Mouse (Mus musculus): ENCODE results near the gene Ppp1r12b. TPM values are rescaled to one million over a fixed set of nuclear protein-coding genes. Genes with fewer than 3 reads are reported as not detected.

The Ppp1r12b gene
- 100 to 1,000 TPM; 171 to 181 (median 179) TPM for total RNA-seq (2022)

DNA sequence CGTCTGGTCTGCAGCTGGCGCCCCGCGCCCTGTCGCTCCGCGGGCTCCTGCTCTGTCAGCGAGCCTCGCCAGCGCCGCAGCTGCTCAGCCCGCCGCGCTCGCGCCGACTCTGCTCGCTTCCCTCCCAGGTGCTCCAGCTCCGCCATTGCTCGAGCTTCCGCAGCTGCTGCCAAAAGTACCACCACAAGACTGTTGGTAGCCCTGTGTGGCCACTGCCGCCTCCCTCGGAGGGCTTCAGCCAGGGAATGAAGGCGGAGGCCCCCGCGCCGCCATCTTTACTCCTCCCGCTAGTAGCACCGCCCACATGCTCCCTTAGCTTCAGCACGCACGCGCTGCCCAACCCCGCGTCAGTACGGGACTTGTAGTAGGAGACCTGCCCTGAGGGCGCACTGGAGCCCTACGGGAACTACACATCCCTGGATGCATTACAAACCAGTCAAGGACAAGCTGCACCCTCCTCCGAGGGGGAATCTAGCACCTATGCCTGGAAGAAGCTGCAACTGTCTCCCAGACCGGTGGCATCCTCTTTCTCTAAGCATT lies at the start of gene Ppp1r12b:
Ppp1r12b (minus strand) TSS at position 306 of the 540 bp plus-strand sequence.
- DNase-seq (ENCODE audit: low spot score), result peak; percentile 96

DNA sequence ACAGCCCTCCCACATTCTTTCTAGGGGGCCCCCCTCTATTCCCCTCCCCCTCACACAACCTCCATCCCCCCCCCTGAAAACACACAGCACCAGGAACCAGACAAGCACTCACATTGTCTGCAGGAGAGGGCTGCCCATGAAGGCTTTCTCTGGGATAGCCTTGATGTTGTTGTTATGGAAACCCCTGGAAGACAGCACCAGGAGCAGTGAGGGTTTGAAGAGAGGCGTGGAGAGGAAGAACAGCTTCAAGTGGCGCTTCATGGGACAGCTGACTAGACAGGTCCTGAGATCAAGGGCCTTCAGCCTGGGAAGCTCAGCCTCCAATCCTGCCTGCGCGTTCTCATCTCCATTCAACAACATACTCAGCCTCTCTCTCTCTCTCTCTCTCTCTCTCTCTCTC lies 47.6 kb upstream of the Ppp1r12b start:
- no peak for DNase-seq (ENCODE audit: low spot score)

DNA sequence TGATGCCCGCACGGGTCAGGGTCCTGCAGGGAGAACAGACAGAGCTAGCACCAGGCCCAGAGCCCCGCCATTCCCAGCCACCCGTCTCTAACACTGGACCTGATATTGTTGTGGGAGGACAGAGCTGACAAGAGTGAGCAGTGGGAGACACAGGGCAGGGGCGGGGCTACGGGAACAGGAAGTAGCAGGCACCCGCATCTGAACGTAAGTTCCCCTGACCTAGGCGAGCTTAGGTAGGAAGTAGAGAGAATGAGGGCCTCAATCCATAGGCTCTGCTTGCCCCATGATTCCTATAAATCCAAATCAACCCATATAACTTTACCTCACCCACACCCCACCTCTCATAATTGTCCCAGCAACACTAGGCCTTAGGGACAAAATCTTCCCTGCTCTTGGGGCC lies 44.8 kb upstream of the Ppp1r12b start:
- DNase-seq (ENCODE audit: low spot score), result no peak

DNA sequence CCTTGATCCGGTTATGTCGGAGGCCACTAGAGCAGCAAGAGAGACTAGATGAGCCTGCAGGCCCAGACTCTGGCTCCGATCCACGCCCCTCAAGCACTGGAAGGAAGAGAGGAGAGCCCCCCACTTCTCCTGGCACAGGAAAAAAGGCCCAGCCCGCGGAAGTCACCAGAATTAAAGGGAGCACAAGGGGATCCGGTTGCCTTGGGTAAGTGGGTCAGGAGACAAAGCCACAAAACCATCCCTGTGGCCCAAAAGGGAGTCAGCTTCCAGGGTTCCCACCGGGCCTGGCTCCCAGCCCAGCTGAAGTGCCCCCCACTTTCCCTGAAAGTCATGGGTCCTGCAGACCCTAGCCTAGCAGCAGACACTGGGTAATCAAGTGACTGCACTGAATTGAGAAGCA lies 42.5 kb upstream of the Ppp1r12b start:
- DNase-seq (ENCODE audit: low spot score), result no peak

DNA sequence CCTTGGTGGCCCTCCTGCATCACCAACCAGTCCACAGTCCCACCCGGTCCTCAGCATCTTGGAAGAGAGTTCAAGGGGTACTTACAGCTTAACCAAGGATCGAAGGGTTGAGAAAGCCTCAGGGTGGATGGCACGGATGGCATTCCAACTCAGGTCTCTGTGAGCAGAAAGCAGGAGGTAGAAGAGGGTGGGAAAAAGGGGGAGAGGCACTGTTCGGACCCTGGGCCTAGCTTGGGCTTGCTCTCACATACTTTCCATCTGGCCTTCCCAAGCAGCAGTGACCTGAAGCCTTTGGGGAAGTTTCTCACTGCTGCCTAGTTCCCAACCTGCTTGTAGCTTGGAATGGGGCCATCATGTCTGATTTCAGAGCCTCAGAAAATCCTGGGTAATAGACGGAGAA lies 41.8 kb upstream of the Ppp1r12b start:
- no peak for DNase-seq (ENCODE audit: low spot score)

DNA sequence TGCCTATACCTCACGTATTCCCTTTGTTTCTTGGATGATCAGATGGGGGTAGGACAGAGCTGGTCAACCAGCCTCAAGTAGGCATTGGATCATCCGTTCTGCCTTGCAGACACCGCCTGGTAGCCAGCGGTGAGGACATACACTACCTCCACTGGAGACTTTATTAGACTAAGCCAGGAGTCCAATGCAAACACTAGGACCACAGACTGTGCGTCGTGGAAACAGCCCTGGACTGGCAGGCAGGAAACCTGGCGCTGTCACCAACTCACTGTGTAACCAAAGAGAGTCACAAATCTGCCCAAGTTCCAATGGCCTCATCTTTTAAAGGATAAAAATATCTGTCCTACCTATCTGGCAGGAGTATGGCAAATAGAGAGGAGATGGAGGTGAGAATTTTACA lies 40.7 kb upstream of the Ppp1r12b start:
- DNase-seq (ENCODE audit: low spot score), result no peak

DNA sequence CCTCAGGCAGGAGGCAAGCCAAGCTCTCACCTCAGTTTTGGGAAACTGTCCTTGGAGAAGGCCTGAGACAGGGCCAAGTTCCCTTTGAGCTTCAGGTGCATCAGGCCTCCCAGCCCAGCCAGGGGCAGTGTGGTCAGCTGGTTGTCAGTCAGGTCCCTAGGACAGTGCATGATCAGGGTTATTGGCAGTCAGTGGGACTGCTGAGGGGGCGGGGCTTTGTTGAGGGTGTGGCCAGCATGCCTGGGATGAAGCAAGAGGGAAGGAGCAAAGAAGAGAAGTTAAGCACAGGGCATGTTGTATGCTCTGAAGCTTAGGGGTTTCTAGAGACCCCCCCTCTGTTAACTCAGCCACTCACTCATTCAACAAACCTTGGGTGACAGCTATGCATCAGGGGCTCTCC lies 40.2 kb upstream of the Ppp1r12b start:
- no peak for DNase-seq (ENCODE audit: low spot score)

DNA sequence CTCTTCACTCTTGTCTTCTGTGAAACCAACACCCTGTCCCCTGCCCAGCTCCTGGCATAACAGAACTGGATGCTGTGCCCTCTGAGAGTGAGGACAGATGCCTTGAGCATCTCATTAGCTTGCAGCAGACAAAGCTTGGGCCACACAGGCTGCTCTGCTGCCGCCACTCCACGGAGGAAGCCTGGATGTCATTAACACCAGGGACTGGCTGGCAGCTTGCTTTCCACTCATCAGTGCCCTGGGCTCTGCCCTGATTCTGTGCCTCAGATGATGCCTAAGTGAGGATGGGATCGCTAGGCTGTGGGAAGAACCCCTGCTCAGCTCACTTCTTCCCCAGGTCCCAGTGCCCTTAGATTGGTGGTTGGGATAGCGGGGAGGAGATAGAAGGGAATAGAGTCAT lies 39.7 kb upstream of the Ppp1r12b start:
- no peak for DNase-seq (ENCODE audit: low spot score)

DNA sequence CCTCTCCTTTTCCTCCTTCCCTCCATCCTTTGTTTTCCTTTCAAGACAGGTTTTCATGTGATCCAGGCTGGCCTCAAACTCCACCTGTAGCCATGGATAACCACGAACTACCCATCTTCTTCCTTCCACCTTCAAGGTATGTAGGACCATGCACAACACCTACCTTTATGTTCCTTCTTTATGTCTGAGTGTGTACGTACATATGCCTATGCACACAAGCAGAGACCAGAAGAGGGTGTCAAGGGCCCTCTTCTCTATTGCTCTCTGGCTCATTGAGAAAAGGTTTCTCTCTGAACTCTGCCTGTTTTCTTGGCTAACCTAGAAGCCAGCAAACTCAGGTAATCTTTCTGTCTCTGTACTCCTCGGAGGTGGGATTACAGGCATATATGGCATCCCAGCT lies 39.0 kb upstream of the Ppp1r12b start:
- no peak for DNase-seq (ENCODE audit: low spot score)

DNA sequence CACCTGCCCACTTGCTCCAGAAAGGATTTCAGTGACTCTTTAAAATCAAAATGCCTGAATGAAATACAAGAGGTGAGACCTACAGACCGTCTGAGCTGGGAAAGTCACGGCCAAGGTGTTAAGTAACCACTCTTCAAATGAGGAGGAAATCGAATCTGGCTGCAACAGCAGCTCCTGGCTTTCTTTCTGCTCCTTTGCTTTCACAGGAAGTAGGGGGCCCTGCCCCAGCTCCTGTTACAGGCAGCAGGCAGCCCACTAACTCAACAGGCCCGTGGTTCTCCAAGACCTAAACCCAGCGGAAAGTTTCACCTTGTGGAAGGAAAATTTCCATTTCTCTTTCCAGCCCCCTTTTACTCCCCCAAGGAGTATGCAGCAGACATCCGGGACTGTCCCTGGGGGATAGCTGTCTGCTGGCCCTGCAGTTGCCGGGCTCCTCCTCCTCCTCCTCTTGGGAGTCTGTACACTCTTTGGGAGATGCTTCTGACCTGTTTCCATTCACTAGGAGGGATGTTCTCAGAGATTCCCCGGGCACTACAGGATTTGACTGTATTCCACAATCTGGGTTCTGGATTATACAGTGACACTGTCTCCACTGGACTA lies 36.4 kb upstream of the Ppp1r12b start:
- peak; percentile 21 for DNase-seq (ENCODE audit: low spot score)

DNA sequence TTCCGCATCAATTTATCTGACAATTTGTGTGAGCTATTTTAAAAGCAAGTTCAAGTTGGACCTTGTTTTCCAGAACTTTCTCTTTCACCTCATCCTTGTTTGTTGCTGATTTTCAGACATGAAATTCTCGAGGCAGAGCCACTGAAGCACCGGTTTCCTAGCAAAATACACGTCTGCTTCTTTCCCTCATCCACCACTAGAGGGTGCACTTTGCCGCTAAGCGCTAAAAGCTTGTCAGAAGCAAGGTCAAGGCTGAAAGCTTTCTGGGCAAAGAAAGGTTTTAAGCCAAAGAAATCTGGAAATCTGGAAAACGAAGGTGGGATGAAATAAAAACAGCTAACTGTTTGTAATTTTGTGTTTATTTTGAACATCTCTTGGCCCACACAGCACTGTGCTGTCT lies 33.6 kb upstream of the Ppp1r12b start:
- peak; percentile 79 for DNase-seq (ENCODE audit: low spot score)

DNA sequence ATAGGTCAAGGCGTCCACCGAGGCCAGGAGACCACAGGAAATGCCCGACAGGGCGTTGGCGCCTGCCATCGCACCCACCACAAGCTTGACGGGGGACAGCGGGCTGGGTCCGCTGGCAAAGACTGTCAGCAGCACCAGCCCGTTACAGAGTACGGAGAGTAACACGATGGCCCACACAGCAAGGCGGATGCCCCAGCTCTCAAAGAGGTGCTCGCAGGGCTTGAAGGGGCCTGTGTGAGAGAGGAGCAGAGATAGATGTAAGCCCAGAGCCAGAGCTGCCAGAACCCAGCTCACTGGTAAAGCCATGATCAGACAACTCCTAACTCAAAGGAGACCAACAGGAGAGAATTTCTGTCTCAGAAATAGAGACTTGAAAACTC lies 32.2 kb upstream of the Ppp1r12b start:
- DNase-seq (ENCODE audit: low spot score), result no peak

DNA sequence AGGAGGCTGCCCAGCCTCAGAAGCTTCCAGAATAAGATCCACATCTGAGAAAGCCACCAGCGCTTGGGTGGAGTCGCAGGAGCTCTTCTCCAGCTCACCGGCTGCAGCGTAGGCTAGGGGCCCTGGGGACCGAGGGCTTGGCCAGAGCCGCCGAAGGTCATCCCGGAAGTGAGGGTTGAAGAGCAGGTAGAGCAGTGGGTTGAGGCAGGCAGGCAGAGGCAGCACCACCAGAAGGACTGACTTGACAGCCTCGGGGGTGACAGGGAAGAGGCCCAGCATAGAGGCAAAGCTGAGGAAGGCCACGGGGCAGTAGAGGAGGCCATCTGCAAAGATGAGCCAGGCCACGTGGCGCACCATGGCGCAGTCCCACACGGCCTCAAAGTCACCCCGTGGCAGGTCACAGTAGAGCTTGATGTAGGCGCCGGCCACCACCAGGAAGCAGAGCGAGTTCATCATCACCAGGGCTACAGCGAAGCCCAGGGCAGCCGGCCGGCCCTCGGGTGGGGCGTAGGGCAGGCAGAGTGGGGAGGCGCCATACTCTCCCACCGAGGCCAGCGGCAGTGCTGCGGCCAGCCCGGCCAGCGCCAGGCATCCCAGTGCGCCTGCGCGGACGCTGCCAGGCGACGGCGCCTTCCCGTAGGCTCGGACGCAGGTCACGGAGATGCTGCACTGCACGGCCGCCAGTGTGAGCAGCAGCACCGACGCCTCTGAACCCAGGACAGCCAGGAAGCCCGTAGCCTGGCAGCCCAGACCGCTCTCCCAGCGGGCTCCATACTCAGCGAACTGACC lies 31.6 kb upstream of the Ppp1r12b start:
- DNase-seq (ENCODE audit: low spot score), result no peak

DNA sequence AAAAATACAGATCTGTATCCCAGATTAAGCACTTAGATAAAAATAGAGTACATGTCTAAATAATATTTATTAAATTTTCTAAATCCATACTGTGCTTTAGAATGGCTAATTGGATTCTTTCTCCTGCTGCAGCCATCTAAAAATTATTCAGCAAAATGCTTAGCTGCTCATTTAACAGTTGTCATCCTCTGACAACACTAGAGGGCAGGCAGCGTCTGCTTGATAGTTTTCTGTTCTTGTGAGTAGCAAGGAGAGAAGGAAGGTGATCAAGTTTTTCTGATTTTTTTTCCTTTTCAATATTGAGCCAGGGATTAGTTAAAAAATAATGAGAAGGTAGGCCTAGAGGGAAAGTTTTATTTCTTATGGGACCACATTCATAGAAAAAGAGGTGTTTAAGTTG lies 17.2 kb upstream of the Ppp1r12b start:
- no peak for DNase-seq (ENCODE audit: low spot score)

DNA sequence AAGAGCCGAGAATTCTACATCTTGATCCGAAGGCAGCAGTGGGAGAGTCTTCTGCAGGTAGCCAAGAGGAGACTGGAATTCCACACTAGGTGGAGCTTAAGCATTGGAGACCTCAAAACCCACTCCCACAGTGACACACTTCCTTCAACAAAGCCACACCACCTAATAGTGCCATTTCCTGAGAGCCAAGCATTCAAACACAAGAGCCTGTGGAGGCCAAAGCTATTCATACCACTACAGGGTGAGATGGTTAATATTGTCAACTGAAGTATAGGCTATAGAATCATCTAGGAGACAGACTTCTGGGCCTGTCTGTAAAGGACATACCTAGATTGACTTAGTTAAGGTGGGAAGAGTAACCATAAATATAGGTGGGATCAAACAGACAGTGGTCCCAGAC lies 9.7 kb upstream of the Ppp1r12b start:
- DNase-seq (ENCODE audit: low spot score), result no peak

DNA sequence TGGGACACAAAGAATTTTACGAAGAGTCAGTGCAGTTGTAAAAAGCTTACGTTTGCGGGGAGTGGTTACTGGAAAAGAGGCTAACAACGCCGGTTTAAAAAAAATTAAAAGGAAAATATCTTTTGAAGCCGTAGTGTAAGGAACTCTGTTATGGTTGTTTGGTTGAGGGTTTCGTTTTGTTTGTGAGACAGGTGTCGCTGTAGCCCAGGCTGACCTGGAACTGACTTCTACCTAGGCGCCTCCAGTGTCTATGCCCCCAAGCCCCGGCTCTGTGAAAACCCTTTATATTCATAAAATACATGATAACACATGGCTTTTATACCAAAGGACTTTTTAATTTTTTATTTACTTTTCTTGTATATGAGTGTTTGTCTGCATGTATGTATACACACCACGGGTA lies 7.1 kb upstream of the Ppp1r12b start:
- no peak for DNase-seq (ENCODE audit: low spot score)

DNA sequence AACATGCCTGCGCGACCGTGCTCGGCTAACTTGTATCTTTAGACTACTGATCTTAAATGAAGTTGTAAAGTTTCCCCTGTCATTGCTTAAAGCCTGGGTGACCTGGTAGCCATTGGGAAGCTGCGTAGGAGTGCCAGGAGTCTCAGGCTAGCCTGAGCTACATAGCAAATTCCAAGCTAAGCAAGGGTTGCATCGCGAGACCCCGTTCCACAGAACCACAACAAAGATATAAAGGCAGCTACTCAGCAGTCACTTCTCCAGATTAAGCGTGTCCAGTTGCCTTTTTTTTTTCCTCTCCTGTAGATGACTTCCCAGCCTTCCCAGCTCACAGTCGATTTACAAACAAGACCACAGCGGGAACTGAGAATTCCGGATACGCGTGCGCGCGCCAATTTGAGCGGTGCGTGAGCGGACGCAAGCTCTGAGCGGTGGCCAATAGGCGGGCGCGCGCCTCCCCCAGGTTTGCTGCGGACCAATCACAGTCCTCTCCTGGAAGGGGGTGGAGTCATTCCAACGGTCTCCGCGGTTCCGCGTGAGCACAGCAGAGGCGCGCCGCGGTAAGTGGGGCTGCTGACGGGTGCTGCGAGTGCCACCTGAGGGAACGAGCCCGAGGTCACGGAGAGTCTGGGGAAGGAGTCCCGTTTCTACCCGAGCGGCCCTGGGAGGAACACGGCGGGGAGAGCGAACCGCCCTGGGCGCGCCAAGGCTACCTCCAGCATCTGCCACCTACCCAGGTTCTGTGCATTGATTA lies 6.5 kb upstream of the Ppp1r12b start, which contains the start of gene Ube2t:
Ube2t (plus strand) TSS at position 513 of the 751 bp plus-strand sequence.
- DNase-seq (ENCODE audit: low spot score), result peak; percentile 96

DNA sequence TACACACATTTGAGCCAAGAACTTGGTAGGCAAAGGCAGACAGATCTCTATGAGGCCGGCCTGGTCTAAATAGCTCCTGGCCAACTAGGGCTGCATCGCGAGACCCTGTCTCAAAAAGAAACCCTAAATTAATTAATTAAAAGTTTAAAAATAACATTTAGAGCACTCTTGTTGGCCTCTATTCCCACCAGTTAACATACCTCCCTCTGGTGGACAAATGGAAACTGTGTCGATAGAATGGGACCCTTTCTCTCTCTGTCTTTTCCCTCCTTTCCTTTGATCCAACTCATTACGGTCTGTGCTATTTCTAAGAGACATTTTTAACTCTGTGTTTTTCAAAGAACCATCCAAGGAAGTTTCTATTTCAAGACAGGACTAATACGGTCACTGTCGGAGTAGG lies 4.9 kb upstream of the Ppp1r12b start:
- no peak for DNase-seq (ENCODE audit: low spot score)

DNA sequence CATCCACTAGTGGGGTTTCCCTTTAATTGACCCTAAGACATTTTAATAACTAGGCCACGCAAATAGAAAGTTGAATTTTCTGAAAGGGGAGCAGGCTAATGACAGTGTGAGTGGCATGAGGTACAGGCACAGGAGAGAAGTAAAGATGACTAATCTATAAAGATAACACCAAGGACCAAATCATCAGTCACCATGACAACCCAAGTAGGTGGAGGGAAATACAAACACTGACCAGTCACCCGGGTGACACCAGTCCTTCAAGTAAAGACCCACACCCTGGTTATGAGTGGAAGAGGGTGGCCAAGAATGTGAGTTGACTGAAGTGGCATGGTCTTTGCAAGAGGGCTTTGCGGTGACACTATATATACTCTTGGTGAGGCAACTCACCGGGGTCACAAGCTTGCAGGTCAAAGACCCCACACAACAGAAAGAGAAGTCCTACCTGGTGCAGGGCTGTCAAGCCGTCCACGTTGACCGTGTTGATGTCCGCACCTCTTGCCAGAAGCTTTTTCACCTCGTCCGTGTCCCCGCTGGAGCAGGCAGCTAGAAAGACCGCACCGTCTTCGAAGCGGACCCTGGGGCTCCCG lies 599 bp downstream of the Ppp1r12b start:
- DNase-seq (ENCODE audit: low spot score), result no peak

DNA sequence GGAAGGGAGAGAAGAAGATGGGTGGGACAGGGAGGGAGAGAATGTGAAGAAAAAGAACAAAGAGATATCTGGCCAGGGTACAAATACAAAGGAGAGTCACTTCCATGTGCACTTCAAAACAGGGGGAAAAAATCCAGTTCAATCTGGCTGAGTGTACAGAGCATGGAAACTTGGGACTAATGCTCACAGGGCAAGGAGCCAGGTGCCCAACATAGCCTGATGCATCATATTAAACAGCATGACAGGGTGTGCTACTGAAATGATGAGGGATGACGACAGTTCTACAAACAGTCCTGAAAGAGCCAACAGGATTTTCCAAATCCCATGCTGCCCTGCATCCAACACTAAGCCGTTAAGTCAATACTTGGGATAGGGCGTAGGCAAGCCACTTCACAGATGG lies 5.8 kb downstream of the Ppp1r12b start:
- DNase-seq (ENCODE audit: low spot score), result no peak

DNA sequence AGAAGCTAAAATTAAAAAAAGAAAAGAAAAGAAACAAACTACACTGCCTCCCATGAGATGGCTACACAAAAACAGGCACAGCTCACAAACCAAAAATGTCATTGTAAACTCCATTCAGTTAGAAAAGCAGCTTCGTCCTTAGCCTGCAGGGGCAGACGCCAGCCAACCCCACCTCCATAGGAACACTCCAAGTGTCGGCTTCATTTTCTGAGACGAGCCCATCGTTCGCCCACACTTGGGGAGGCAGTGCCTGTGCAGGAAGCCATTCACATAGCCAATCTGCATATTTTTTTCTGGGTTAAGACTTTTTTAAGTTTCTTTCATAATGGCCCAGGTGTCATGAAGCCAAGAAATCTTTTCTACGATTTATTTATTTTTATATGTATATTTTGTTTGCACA lies 8.2 kb downstream of the Ppp1r12b start:
- DNase-seq (ENCODE audit: low spot score), result no peak

DNA sequence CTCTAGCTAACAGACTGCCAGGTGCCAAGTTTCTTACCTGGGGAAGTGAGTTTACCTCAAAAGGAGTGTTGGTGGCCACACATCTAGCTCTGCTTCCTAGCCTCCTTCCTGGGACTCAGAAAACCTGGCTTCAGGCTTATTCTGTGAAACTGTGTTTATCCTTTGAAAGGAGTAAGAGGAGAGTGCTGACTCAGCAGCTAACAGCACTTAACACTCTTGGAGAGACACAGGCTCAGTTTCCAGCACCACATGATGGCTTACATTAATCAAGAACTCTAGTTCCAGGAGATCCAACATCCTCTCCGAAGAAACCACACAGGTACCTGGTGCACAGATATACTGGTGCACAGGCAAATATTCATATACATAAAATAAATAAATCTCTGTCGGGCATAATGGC lies 12.8 kb downstream of the Ppp1r12b start:
- no peak for DNase-seq (ENCODE audit: low spot score)
